Mouse (Mus musculus) lung, embryonic 14.5 days (tissue): ENCODE data around the gene Rpl18. TPM values are rescaled to one million over a fixed set of nuclear protein-coding genes. Genes with fewer than 3 reads are reported as not detected.

Experiments
- ATAC-seq: fragments of 200-750 bp; cut with Nextera tagmentation; 2 replicates; pipeline ENCODE4 v1.8.0; 2017; ENCODE audit warnings: mild to moderate bottlenecking, moderate TSS enrichment, moderate library complexity; ENCODE audit not compliant: insufficient read depth
- DNase-seq: peaks from one replicate; pipeline ENCODE4 v3.0.0-alpha.2; 2015
- H3K27ac ChIP-seq: fragments of 300-500 bp; sonication (generic); 2 replicates; pipeline ENCODE4 v1.5.1; 2014; ENCODE audit warnings: low read depth, mild to moderate bottlenecking, moderate library complexity
- H3K27me3 ChIP-seq: fragments of 300-500 bp; sonication (generic); 2 replicates; pipeline ENCODE4 v1.6.1; 2014; ENCODE audit warnings: low read length, control low read depth; ENCODE audit not compliant: insufficient read depth
- H3K36me3 ChIP-seq: fragments of 300-500 bp; sonication (generic); 2 replicates; pipeline ENCODE4 v1.6.1; 2014; ENCODE audit warnings: control low read depth; ENCODE audit not compliant: insufficient read depth
- H3K4me1 ChIP-seq: fragments of 300-500 bp; sonication (generic); 2 replicates; pipeline ENCODE4 v1.6.1; 2014; ENCODE audit warnings: antibody characterized with exemption, control low read depth; ENCODE audit not compliant: insufficient read depth
- H3K4me2 ChIP-seq: fragments of 300-500 bp; sonication (generic); 2 replicates; pipeline ENCODE4 v1.6.1; 2014; ENCODE audit warnings: mild to moderate bottlenecking
- H3K4me3 ChIP-seq: fragments of 300-500 bp; sonication (generic); 2 replicates; pipeline ENCODE4 v1.5.1; 2014; ENCODE audit warnings: low read depth, low read length
- H3K9ac ChIP-seq: fragments of 300-500 bp; sonication (generic); 2 replicates; pipeline ENCODE4 v1.6.1; 2014
- H3K9me3 ChIP-seq: fragments of 300-500 bp; sonication (generic); 2 replicates; pipeline ENCODE4 v1.6.1; 2016; ENCODE audit warnings: low read depth, low read length, control low read depth
- CTCF ChIP-seq: IDR thresholded peaks from 2 replicates; pipeline ENCODE4 v1.5.1; 2016; ENCODE audit warnings: antibody characterized with exemption, low read depth
- WGBS: fragments of 180-500 bp; shearing (Covaris S2); extraction: QIAGEN DNeasy Blood & Tissue Kit; methylation state at CpG from one replicate; pipeline ENCODE4 v1.1.7; 2014; 5-methylcytosine and 5-hydroxymethylcytosine counted together
- polyA plus RNA-seq: library from polyadenylated mRNA; unstranded; fragments of >200 nt; fragmentation: Nextera tagmentation; extraction: Ambion mirVana; gene quantifications from 2 replicates; pipeline ENCODE4 v1.2.1, GENCODE M21; 2014

The Rpl18 gene
- polyA plus RNA-seq, 1 experiment from 2014 or later: 1,303 TPM

GRCm38 (mm10) chr7:45710477-45711191 is 4.6 kb upstream of the Rpl18 start:
- no peak for DNase-seq
- TF ChIP-seq CTCF: no peak
- Histone ChIP-seq H3K27me3 (no peaks in the 10 kb centered on the region), H3K4me2 (no peak overlapping the region), H3K4me3 (no peak overlapping the region), H3K9ac (no peak overlapping the region), H3K4me1 (peaks cover 23% of the 10 kb centered on the region), H3K27ac (no peak overlapping the region), H3K36me3 (peaks cover 45% of the 10 kb centered on the region), H3K9me3 (no peaks in the 10 kb centered on the region)
- 88% methylated on average over 20 of the region's 20 CpGs for WGBS
- no peak for ATAC-seq

- ATAC-seq: no peak
- H3K4me1 ChIP-seq: peaks cover 19% of the 10 kb centered on the region
Observed at GRCm38 (mm10) chr7:45711316-45712021, 3.8 kb upstream of the Rpl18 start.

DNA sequence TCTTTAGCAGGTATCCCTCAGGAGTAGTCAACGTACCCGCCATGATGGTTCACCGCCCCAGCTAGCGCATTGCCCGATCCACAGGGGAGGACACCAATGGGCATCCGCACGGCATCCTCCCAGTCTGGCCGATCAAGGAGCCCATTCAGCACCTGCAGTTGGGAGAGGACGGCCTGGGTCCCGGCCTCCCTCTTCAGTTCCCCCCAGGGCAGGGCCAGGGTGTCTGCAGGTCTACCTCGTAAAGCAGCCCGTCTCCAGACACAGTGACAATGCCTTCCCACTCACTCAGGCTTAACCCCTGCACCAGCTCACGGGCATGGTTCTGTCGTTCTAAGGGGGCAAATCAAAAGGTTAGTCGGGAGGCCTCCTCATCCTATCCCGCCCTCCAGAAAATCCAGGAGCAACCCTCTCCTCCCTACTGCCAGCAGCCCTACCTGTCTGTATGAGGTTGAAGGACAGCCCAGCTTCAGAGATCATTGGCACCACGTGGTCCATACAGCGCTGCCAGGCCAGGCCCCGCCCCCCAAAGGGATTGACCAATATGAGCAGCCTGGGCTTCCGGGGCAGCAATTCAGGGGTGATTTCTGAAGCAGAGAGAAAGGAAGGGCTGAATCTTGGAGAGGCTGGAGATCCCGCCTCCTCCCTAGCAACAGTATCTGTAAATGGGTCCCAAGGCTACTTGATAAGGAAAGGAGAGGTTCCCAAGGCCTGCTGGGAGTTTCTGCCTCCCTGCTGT is 3.1 kb upstream of the Rpl18 start:
- Histone ChIP-seq H3K9ac (no peak overlapping the region), H3K27ac (no peak overlapping the region), H3K4me1 (peaks cover 18% of the 10 kb centered on the region), H3K27me3 (no peaks in the 10 kb centered on the region), H3K4me2 (no peak overlapping the region), H3K9me3 (no peaks in the 10 kb centered on the region), H3K36me3 (peaks cover 45% of the 10 kb centered on the region), H3K4me3 (no peak overlapping the region)
- WGBS: 86% methylated on average over 21 of the region's 21 CpGs
- DNase-seq (no peak), ATAC-seq (no peak)
- no peak for TF ChIP-seq CTCF

More at GRCm38 (mm10) chr7:45711316-45712021, 3.8 kb upstream of the Rpl18 start:
- H3K36me3 ChIP-seq: peaks cover 45% of the 10 kb centered on the region
- no peak for TF ChIP-seq CTCF
- no peak overlapping the region for H3K9ac ChIP-seq
- no peaks in the 10 kb centered on the region for H3K9me3 ChIP-seq
- no peaks in the 10 kb centered on the region for H3K27me3 ChIP-seq
- 89% methylated on average over 24 of the region's 24 CpGs for WGBS
- no peak overlapping the region for H3K27ac ChIP-seq
- H3K4me2 ChIP-seq: no peak overlapping the region
- no peak for DNase-seq
- H3K4me3 ChIP-seq: no peak overlapping the region

DNA sequence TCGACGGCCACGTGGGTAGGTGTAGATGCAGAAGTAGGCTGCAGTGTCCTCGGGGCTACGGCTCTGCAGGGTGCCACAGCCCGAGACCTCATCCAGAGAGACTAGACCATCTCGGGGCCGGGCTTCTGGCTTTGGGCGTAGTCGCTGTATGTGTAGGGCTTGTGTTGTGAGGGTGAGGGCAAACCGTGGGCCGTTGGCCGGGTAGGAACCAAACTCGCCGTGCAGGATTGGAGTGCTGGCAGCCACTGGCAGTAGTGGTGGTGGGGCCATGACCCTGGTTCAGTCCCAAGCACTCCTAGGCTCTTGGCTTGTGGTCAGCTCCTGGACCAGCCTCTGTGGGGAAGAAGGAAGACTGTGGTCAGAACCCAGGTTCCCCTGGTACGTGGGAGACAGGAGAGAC is 1.9 kb upstream of the Rpl18 start:
- no peak for TF ChIP-seq CTCF
- no peak overlapping the region for H3K4me2 ChIP-seq
- no peaks in the 10 kb centered on the region for H3K27me3 ChIP-seq
- no peak overlapping the region for H3K9ac ChIP-seq
- H3K27ac ChIP-seq: no peak overlapping the region
- peaks cover 9% of the 10 kb centered on the region for H3K4me1 ChIP-seq
- ATAC-seq (no peak), DNase-seq (no peak)
- no peaks in the 10 kb centered on the region for H3K9me3 ChIP-seq
- H3K36me3 ChIP-seq: peaks cover 45% of the 10 kb centered on the region
- no peak overlapping the region for H3K4me3 ChIP-seq
- 88% methylated on average over 16 of the region's 16 CpGs for WGBS

DNA sequence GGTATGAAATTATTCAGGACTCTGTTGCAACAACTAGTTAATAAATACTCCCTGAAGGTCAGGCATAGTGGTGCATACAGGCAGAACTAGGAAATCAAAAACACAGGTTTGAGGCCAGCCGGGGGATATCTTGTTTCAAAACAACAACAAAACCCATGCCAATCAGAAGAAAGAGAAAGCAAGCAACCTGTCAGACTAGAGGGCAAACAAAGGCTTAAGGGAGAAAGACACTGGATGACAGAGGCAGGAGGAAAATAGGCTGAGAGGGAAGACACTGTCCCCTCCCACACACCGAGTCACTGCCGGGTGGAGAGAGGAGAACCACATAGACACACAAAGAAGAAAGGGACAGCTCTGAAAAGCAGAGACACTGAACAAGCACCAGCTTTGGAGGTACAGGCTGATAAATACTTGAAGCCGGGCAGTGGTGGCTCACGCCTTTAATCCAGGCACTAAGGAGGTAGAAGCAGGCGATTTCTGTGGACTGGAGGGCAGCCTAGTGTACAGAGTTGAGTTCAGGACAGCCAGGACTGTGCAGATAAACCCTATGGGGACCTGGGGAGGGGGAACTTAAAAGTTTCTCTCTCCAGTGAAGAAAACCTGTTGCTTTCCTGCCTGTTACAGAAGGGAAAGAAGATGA is 1.3 kb upstream of the Rpl18 start:
- H3K27me3 ChIP-seq: no peaks in the 10 kb centered on the region
- H3K9ac ChIP-seq: peak overlapping the region; percentile 68
- peak overlapping the region; percentile 69 for H3K4me3 ChIP-seq
- no peak overlapping the region for H3K27ac ChIP-seq
- peaks cover 10% of the 10 kb centered on the region; the same call in 1 of the 2 replicates for H3K4me1 ChIP-seq
- DNase-seq: no peak
- WGBS: 79% methylated on average over 6 of the region's 6 CpGs
- no peaks in the 10 kb centered on the region for H3K9me3 ChIP-seq
- no peak for TF ChIP-seq CTCF
- H3K36me3 ChIP-seq: peaks cover 49% of the 10 kb centered on the region
- ATAC-seq: no peak
- peak overlapping the region; percentile 92 for H3K4me2 ChIP-seq

DNA sequence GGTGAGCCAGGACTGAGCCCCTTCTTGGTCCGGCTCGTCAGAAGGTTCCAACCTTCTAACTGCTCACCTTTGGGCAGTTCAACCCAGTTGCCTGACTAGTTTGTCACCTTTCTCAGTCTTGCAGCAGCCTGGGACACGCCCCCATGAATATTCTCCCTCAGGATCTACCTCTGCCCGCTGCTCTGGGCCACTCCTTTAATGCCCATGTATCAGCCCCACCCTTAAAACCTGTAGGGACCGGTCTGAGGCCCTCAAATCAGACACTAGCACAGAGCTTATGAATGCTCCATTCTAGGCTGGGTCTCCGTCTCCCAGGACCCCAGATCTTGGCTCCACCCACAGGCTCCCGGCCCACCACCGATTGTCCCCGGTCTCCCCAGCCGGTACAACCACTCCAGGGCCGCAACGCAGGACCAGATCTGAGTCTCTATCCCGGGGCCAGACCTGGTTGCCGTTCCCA is 597 bp upstream of the Rpl18 start:
- ATAC-seq (no peak; the same call in none of the 2 replicates), DNase-seq (peak; percentile 33)
- Histone ChIP-seq H3K9me3 (no peaks in the 10 kb centered on the region), H3K9ac (peak overlapping the region; percentile 68), H3K27ac (peak overlapping the region; percentile 78), H3K27me3 (no peaks in the 10 kb centered on the region), H3K4me3 (peak overlapping the region; percentile 69), H3K36me3 (peaks cover 51% of the 10 kb centered on the region), H3K4me1 (peaks cover 13% of the 10 kb centered on the region; the same call in 1 of the 2 replicates), H3K4me2 (peak overlapping the region; percentile 92)
- no peak for TF ChIP-seq CTCF
- WGBS: 10% methylated on average over 14 of the region's 14 CpGs
